Mouse (Mus musculus) layer of hippocampus, postnatal 14 days (tissue): ENCODE measurements at regions not wholly inside any gene's neighbourhood (a gene's known extent, or its start where the extent isn't known, plus 50 kb on each side); places are given as distances from the start of the nearest gene placed in this dataset.

ENCODE experiments used
- DNase-seq, 2 experiments: peaks; one replicate each; pipeline ENCODE4 v3.0.0; 2021 to 2022; ENCODE audit warnings: low spot score in 2 of 2, mixed read lengths in 1 of 2

DNA sequence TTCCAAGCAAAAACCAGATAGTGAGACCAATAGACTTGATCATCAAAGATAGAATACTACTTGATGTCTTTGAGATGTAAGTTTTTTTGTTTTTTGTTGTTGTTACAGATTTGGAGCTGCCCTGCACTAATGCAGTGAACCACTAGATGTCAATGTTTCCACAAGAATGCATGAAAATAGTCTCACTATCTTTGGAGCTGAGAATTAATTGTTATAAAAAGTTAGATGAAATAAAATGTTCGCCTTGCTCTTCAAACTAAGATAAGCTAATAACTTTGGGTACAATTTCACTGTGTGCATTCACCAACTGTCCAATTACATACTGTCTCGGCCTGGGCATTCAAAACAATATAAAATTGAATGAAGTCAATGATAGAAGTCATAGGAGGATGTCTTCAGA is 223.2 kb upstream of the Agtr1b start:
- DNase-seq, result peak; percentile 36 to 66

DNA sequence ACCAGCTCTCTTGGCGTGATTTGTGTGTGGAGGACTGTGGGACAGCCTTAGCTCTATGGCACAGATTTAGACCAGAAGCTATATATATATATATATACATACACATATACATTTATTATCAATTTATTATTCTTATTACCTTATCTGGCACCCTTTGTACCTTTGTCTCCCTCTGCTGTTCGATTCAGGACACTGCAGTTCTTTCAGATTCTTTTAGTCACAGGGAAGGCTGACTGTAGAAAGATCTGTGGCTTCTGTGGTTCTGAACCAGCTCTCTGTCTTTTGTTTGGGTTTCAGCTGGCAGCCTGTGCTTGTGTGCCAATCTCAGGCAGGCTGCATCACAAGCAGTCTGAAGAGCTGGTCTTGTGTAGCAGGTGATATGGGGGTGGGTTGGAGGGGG is 184.6 kb upstream of the Agtr1b start:
- DNase-seq, result peak in 1 of 2 experiments; percentile 3

DNA sequence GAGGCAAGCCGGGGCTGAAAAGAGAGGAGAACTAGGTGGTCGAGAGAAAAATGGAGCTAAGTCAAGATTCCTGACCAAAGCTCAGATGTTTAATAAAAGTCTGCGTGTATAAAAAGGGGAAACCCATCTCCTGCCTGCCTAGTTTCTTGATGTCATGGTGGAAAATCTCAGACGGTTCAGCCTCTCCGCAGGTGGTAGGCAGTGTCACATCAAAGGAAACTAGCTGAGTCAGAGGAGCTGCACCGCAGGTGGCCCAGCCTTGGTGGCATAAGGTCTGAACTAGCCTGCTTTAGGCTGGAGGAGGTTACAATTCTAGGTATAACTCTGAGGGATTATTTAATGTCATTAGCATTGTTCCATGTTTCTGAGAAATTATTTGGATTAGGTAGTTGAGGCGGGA is 177.0 kb upstream of the Agtr1b start:
- DNase-seq, result no peak

DNA sequence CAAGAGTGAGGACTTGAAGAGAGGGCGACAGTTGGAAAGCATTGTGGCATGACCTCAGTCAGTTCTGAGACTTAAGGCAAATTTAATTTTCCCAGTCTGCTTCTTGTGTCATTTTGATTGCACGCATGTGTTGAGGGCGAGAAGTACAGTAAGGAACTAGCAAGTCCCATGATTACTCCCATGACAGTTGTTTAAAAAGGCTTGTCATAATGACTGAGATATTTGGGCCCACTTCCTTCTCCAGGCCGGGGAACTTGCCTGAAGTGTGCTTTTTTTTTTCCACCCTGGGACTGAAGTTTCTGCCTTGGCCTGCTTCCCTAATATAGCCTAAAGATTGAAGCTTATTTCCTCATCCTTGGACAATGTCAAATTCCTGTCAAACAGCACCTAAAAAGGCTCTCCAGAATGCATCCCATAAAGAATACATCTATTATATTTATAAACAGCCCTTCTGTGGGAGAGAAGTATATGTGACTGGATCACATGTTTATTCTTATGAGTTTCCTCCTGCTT is 171.6 kb upstream of the Agtr1b start:
- no peak for DNase-seq

DNA sequence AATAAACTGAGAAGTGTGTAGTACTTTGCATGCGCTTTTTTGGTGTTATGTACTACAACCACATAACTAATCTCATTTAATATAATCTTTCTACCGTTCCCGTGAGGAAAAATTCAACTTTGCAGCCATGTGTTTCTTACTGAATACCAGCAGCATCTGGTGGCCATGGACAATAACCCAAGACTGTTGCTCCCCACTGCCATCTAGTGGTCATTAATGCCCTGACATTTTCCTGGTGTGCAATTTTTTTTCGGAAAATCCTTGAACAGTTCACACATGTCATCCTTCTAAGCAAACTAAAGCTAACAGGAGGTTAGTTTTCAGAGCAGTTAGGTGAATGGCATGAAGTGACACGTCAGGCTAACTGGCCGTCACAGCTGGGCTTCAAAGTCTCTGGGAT is 153.8 kb upstream of the Agtr1b start:
- DNase-seq, result peak in 1 of 2 experiments; percentile 17

DNA sequence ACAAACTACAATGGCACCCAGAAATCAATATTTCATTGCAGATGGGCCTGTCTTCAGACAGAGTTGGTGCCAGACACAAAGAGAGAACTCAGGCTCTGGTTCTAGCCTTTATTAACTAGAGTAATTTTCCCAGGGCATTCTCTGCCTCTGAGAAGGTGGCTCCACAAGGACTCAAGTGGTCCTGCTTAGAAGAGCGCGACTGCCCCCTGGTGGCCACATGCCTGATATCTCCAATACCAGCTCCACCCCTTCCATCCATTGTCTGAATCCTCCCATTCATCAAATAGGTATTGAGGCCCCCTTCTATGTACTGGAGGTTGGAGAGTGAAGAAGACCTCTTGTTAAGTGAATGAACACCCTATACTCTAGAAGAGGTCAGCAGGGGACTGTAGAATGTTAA is 142.2 kb upstream of the Agtr1b start:
- peak; percentile 52 to 82 for DNase-seq

DNA sequence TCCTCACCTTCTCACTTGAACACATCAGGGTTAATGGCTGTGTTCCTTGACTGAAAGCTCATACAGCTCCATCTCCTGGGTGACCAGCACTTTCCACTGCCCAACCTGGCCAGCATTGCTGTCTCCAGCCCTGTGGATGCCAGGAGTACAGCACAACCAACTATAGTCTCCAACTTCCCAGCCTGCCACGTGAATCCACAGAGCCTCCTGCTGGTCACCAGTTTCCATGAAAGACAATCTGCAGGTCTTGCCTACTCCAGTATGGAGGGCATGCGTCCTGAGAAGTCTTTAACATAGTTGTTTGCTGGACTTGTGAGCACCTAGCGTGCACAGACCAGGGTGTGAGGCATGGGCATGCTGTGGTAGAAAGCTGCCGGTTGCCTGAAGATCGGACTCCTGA is 138.6 kb upstream of the Agtr1b start:
- DNase-seq, result no peak
